Mouse (Mus musculus): ENCODE measurements around the gene Spata1.

Spata1 gene

DNA sequence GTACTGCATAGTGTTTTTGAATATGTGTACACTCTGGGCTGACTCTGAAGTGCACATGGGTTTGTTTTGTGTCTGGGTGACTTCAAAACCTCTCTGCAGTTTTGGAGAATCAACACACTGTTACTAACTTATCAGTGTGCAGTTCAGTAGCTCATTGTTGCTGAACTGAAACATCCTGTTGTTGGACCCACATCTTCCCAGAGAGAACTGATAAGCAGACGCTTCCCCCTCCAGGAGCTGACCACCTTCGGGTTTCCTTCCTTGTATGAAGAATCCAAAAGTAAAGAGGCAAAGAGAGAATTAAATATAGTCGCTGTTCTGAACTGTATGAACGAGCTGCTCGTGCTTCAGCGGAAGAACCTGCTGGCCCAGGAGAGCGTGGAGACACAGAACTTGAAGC lies 80.7 kb downstream of the Spata1 start:
- no peak for DNase-seq

DNA sequence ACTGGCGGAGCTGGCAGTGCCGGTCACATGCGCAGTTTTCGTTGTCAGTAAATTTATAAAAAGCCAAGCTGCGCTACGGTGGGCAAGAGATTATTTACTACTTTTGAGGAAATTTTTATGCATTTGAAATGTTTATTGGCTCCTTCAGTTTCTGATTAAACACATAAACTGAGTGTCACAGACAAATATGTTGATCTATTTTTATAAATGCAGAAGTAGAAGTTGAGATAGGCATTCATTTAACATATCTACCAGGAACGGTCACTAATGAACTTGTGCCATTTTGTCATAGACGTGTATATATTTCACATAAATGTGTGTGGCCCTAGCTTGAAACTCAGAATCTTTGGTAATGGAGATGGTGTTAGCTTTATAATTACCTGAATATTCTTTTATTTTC lies 81.7 kb downstream of the Spata1 start:
- no peak for DNase-seq

DNA sequence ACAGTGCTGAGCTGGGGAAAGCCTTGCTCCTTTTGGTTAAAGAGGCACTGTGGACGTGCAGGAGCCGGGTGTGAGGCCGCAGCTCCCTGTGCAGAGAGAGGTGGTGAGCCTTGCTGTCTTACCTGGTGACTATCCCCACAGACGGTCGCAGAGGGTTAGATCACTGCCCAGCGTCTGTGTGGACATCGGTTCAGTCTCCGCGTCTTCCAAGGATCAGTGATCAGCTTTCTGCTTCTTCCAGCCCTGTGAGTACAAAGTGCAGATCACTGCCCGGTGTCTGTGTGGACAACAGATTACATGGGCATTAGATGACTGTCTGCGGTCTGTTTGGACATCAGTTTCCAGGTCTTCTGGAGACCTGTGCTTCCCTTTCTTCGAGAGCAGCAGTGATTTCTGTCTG lies 85.0 kb downstream of the Spata1 start:
- no peak for DNase-seq

DNA sequence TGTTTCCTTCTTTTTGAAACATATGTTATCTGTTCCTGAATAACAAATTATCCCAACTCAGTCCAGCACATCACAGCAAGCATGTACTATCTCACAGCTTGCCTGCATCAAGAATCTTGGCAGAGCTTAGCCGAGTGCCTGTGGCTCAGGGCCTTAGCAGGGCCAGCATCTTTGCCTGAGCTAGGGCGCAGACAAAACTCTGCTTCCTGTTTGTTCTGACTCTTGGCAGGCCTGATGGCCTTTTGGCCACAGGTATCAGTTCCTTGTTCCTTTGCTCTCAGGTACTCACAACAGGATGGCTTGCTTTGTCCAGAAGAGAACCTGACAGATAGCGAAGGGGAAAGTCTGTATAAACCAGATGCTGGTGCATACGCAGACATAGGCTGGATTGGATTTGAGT lies 85.6 kb downstream of the Spata1 start:
- DNase-seq, result no peak

DNA sequence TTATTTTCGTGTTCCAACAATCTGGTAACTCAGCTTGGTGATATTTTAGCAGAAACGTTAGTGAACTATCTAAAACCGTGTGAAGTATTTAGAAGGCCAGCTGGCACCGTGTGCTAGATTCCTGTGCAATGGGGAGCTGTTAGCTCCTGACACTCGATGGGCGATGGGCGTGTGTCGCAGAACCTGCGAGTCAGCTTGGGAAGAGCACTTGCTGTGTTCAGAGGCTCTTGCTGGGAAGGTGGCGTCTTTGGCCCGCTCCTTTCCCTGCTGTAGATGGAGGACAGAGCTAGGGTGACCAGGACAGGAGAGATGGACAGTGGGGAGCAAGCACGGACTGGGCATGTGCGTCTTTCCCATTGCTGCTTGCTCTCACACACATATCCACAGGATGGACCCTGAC lies 86.5 kb downstream of the Spata1 start:
- DNase-seq, result no peak

DNA sequence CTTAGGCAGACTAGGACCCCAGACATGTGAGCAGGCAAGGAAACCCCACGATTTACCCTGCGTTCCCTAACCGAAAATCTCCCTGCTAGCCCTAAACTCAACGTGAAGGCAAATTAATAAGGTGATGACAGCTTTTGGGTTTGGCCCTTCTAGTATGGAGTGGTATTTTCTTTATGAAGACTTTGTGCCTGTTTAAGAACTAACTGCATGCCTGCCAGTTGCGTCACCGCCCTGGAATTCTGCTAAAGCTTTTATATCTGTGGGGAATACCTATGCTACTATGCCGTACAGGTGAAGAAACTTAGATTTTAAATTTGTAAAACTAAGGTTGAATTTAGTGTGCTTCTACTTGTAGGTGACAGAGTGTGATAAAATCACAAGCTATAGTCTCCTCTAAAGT lies 87.1 kb downstream of the Spata1 start:
- DNase-seq, result no peak

DNA sequence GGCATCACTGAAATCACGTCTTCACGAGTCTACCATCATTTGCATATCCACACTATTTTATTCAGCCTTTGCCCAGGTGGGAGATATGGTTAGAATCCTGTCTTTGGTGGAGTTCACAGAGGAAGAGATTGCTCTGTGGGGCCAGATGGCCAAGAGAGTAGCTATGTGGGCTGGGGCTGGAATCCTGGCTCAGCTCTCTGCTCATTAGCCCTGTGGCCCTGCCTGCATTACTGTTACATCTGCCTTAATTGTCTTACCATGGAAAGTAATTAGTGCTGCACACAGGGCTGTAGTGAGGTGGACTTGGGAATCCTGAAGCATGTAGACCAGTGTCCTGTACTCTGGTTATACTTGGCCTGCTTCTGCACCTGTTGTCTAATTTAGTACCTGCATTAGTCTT lies 87.5 kb downstream of the Spata1 start:
- no peak for DNase-seq

DNA sequence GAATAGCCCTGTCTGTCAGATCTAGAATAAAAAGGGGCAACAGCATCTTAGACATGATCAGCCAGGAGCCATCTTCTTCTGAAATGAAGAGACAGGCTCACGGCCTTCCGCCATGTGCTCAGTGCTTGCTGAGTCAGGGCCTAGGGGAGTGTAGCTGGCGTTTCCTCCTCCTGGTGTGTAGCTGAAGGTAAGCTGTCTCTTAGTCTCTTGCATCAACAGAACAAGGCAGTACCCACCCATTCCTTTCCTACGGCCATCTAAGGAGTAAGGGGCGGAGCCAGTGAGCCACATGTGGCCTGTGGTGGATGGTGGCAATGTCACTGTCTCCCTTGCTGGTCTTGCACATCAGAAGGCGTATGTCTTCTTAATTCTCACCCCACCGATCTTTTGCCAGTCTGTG lies 89.4 kb downstream of the Spata1 start:
- no peak for DNase-seq
